Mouse (Mus musculus): ENCODE measurements around the gene Lbhd1.
A peak's percentile ranks its signal among the peaks of the same experiment; 100 is the strongest.

The Lbhd1 gene

DNA sequence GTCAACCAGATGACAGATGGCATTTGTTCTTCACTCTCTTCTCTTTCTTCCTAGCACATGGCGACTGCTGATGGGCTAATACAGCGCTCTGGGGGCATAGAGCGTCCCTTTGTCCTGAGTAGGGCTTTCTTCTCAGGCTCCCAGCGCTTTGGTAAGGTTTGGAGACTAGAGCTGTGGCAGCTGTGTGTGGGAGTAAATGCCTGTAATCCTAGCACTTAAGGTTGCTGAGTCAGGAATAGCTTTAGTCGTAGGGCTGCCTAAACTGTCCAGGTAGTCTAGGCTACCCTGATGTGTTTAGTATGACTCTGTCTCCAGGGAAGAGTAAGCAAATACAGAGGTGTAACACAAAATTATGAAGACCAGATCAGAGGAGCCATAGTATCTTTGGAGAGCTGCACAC, 28.3 kb downstream of the Lbhd1 start:
- DNase-seq (ENCODE audit: low read depth, low spot score), result no peak

DNA sequence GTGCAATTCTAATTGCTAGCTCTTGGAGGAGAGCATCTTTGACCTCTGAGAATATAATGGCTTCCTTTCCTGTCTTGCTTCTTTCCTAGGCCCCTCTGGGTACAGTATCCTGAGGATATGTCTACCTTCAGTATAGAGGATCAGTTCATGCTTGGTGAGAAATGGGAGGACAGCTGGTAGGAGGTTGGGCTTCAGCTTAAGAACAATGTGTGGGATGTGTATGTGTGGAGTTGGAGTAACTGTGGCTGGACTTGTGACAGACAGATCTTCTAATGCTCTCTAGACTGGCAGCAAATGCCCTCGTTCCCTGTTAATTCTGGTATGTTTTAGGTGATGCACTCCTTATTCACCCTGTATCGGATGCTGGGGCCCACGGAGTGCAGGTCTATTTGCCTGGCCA, 30.7 kb downstream of the Lbhd1 start:
- no peak for DNase-seq (ENCODE audit: low read depth, low spot score)

DNA sequence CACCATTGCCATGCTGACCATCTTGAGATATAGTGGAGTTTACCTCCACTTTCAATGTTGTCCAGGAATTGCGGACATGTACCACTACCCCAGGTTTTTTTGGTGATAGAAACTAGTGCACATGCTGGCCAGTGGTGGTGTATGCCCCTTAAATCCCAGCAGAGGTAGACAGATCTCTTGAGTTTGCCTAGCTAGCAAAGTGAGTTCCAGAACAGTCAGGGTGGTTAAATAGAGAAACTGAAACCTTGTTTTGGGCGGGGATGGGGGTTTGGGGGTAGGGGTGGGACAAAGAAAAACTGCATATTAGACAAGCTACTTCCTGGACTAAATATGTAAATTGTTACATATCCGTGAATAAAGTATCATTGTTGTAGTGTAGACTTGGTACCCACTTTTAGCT, 35.5 kb downstream of the Lbhd1 start:
- DNase-seq (ENCODE audit: low read depth, low spot score), result no peak

DNA sequence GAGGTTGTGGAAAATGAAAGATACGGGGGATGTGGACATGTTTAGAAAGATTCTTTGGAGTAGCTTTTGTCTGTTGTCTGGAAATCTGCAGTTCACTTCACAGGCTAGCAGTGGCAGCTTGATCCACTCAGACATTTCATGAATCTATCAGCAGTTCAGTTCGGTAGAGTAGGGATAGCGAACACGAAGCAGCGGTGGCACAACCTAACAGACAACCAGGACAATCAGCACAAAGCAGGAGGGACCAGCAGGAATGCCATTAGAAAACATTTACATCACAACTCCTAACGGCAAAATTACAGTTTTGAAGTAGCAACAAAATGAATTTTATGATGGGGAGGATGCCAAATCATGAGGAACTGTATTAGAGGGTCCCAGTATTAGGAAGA, 36.1 kb downstream of the Lbhd1 start:
- no peak for DNase-seq (ENCODE audit: low read depth, low spot score)

DNA sequence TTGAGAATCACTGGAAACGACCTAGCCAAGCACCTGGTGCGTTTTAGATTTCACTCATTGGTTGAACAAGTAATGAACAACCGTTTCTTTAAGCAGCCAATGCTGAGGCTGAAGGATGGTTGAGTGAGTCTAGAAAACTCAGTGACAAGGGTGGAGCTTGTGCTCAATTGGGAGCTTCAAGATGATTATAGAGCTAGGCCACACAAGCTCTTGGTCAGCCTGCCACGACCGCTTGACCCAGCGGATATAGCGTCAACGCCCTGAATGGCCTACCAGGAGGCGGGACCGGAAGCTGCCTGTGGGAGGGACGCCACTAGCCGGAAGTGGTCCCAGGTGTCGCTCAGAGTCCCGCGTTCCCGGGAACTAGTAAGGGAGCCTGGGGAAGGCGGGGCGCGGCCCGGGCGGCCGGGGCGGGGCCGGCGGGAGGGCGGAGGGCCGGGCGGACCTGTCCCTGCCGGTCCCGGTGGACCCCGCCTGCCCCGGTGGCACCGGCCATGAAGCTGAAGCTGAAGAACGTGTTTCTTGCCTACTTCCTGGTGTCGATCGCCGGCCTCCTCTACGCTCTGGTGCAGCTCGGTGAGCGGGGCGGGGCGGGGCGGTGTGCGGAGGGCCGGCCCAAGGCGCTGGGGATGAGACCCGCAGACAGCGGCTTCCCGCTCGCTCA, 36.7 kb downstream of the Lbhd1 start, which contains the start of gene B3gat3:
Gene B3gat3 (plus strand): TSS at position 302 of the 664 bp plus-strand sequence.
- DNase-seq (ENCODE audit: low read depth, low spot score), result peak; percentile 91

DNA sequence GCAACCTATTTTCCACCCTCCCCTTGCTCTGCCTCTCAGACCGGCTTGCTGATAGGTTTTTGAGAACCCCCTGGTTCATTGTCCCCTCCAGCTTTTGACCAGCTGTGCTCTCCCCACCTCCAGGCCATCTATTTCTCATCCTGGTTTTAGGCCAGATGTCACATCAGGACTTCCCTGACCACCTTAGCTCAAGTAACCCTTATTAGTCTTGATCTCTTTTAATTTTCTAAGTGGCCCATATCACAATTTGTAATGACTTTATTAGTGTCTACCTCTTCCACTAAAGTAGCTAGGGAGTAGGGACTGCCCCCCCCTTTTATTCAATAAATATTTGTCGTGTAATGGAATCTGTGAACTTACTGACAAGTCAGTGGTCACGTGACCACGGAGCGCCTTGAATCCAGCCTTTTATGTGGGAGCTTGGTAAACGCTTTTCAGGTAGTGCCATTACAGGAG, 37.3 kb downstream of the Lbhd1 start:
- DNase-seq (ENCODE audit: low read depth, low spot score), result peak; percentile 67

DNA sequence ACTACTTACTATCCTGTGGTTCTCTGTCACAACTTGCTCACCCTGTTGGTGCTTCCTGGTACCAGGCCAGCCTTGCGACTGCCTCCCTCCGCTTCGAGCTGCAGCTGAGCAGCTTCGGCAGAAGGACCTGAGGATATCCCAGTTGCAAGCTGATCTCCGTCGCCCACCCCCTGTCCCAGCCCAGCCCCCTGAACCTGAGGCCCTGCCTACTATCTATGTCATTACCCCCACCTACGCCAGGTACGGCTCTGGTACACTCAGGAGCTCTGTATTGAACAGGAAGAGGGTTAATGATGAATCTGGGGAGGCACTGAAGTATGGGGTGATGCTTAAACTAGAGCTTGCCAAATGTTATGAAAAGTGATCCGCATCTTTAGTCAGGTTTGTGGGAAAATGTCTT, 38.2 kb downstream of the Lbhd1 start:
- no peak for DNase-seq (ENCODE audit: low read depth, low spot score)

DNA sequence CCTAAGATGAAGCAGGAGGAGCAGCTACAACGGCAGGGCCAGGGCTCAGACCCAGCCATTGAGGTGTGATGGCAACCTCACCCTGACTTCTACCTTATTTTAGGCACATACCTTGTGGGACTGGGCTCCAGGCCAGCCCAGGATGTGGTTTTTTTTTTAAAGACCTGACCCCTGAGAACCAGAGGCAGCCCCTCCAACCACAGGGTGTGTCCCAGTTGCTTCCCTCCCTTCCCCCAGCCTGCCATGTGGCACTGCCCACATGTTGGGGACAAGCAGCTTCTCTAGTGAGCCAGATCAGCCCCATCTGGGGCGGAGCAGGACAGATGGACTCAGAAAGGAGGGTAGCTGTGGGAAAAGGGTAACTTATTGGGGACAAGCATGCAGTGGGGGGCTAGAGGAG, 43.2 kb downstream of the Lbhd1 start:
- no peak for DNase-seq (ENCODE audit: low read depth, low spot score)

DNA sequence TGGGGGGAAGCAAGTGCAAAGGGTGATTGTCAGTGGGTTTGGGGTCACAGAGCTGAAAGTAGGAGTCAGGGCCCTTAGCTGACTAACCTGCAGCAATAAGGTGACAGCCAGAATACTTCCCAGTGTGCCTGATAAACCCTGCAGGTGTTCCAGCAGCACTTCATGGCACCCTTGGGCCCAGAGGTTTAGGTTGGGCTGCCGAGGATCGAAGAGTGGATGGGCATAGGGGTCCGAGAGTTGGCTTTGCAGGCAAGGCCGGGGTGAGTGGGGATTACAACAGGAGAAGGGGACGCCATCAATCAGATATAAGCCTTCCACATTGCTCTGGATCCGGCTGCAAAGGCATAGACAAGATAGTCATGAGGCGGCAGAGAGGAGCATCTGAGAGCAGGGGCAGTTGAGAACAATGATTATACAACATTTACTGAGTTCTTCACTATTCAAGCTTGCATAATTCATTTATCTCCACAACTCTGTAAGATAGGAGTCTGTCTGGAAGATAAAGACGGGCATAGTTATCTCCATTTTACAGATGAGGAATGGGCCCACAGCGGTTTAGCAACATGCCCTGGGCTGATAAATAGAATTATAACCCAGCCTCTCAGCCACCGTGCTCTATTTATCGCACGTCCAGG, 44.5 kb downstream of the Lbhd1 start:
- no peak for DNase-seq (ENCODE audit: low read depth, low spot score)

DNA sequence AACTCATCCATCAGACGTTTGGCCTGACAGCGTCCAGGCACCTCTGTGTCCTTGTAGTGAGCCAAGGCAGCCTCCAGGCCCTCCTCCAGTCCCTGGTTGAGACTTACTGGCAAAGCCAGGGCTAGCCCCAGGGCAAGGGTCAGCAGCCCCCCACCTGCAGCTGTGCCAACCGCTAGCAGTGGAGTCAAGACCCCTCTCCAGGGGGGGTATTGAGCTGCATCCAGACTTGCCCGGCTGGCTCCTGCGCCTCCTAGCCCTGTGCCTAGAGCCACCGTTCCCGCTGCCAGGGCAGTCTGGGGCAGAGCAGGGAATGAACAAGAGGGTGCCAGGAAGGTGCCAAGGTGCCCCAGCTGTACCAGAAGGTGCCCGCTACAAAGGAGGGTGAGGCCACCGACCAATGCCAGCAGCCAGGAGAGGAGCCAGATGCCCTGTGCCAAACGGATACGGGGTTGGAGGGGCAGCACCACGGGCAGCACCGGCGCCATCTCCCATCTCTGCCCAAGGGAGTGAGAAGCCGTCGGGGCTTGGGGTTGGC, 45.2 kb downstream of the Lbhd1 start:
- DNase-seq (ENCODE audit: low read depth, low spot score), result no peak

DNA sequence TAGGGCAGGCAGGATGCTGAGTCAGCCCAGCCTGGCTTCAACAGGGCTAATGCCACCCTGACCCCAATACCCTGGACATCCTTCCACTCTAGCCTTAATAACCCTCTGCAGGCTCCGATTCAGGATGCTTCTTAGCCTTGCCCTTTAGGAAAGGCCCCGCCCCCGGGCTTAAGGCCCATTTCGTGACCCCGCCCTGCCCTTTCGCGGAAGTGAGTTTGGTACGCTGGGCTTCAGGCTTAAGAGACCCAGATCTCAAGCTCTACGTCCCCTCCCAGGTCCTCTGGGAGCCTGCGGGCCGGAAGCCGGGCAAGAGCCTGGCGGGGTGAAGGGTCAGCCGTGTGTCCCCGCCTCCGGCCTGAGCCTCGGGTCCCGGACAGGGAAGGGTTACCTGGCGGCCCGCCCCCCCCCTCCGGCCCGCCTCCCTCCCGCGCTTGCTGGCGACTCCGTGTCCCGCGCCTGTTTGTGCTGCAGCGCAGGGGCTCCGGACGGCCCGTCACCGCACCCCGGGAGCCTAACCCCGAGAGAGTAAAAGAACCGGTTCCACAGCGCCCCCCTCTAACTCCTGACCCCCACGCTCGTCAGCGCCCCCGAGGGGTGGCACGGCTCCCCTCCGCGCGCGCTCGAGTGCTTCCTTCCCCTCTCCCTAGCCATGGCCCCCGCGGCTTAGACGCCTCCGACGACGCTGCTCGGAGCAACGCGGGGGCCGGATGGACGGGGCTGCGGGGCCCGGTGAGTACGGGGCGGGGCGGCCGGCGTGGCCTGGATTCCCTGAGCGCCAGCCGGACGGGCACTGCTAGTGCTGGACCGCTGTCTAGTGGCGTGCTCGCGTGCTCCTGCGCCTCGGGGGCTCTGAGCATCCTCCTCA, 45.9 kb downstream of the Lbhd1 start, which contains the start of the genes Rom1 and Eml3:
Gene Rom1 (minus strand): TSS at position 133 of the 865 bp plus-strand sequence.
Gene Eml3 (plus strand): TSS at position 329 of the 865 bp plus-strand sequence.
- peak; percentile 83 for DNase-seq (ENCODE audit: low read depth, low spot score)

DNA sequence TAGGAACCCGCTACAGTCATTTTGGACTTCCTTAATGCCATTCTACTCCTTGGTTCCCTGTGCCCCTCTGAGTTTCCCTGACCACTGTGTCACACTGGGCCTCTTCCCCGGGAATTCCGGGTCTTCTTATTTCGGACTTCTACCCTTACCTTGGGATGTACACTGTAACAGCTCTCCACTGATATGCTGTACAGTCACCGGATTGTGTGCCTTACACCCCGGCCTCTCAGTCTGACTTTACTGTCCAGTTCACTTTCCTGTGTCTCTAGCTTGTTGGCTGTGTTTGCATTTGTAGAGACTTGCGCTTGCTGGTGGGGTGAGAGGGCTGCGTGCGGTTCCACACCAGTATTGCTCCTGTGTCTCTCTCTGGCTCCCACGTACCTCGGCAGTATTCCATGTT, 46.6 kb downstream of the Lbhd1 start:
- DNase-seq (ENCODE audit: low read depth, low spot score), result no peak

DNA sequence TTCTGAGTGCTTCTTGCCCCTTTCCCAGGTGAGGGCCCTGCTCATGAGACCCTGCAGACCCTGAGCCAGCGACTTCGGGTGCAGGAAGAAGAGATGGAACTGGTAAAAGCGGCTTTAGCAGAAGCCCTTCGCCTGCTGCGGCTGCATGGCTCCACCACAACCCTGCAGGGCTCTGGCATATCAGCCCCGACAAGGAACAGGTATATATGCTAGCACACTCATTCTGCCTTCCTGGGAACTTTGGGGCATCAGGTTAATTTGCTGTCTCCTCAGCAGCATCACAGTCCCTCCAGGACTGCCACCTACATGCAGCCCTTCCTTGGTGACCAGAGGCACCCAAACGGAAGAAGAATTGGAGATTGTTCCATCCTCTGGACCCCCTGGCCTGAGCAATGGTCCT, 47.2 kb downstream of the Lbhd1 start:
- no peak for DNase-seq (ENCODE audit: low read depth, low spot score)

DNA sequence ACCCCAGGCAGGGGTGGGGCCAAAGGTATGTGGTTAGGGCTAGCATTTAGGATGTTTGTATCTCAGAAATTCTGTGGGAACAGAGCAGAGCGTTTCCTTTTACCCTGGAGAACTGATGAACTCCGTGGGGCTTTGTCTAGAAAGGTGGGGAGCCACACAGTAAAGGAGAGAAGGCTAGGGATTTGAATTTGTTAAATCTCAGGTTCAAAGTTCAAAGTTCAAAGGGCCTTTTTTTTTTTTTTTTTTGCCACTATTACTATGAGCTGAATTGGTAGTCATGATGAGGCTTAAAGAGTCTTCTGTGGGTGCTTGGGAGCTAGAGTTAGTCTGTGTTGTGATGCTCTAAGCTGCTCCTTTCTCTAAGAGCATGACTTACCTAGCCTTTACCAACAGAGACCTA, 53.2 kb downstream of the Lbhd1 start:
- DNase-seq (ENCODE audit: low read depth, low spot score), result no peak

DNA sequence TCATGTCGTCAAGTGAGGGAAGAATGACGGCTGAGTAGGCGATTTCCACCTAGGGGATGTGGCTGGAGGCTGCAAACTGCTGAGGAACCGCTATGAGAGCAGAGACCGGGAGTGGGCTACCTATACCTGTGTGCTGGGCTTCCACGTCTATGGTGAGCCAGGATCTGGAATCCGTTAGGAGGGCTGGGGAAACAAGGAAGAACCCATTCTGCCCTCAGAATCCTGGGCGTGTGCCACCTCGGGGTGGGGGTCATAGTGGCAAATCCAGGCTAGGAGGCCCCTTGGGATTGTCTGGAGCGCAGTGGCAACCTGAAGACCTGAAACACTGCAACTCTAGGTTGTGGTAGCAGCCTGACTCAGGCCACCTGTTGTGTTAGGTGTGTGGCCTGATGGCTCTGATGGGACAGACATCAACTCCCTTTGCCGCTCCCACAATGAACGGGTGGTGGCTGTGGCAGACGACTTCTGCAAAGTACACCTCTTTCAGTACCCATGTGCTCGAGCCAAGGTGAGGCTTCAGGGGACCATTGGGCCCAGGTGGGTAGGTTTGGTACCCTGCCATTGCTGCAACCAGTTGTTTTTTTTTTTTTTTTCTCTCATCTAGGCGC, 57.1 kb downstream of the Lbhd1 start:
- peak; percentile 55 for DNase-seq (ENCODE audit: low read depth, low spot score)

DNA sequence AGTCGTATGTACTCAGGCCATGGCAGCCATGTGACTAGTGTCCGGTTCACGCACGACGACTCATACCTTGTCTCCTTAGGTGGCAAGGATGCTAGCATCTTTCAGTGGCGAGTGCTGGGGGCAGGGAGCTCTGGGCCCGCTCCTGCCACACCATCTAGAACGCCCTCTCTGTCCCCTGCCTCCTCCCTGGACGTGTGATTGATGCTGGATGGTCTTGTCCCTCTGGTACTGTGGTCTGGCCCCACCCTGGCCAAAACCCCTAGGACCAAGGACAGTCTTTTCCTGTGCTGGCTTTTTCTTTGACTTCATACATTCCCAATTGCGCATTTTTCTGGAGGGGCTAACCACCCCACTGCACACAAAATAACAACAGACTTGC, 57.6 kb downstream of the Lbhd1 start:
- no peak for DNase-seq (ENCODE audit: low read depth, low spot score)

DNA sequence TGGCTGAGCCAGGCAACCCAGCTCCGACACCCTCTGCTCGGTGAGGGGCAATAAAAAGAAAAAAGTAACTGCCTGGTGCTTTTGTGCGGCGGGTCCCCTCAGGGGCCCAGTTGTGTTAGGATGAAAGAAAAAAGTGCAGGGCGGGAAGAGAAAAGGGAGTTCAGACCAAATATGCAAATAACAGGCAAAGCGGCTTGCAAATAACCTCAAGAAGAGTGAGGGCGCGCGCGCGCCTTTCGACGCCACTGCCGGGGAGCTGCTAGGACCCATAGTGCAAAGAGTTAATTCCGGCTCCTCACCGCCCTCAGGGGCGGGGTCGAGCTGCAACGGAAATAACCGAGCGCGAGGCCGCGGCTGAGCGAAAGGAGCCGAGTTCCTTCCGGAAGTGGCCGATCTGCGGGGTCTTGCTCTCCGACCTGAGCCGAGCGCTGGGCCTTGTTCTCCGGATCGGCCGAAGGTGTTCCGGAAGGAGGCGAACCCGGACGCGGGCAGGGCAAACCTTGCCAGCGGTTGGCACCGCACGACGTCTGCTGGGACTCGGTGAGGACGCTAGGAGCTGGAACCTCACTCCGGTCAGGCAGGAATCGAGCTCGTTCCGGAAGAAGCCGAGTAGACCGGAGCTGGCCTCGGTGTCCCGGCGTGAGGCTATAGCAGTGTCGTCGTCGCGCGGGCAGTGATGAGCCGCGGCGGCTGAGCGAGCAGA, 58.1 kb downstream of the Lbhd1 start, which contains the start of gene Mta2:
Gene Mta2 (plus strand): TSS at position 361 of the 703 bp plus-strand sequence.
- DNase-seq (ENCODE audit: low read depth, low spot score), result peak; percentile 95

Measured in ES-CJ7 (cell line).